Mouse (Mus musculus): ENCODE measurements around the gene Rfc4.

GRCm38 (mm10) chr16:23099632-23100031, 27.9 kb downstream of the Rfc4 start:
- TF ChIP-seq CTCF (conservative IDR thresholded peaks at IDR 0.05; ENCODE audit: insufficient read depth, insufficient read length, low read depth, low read length) (no peak), POLR2A (IDR thresholded peaks at IDR 0.05; ENCODE audit: low read depth, low read length) (no peak)
